Mouse (Mus musculus) brain, embryonic 14.5 days (tissue): ENCODE measurements at regions not wholly inside any gene's neighbourhood (a gene's known extent, or its start where the extent isn't known, plus 50 kb on each side); places are given as distances from the start of the nearest gene placed in this dataset.

ENCODE experiments used
- CTCF ChIP-seq: fragments of 200-500 bp; IDR thresholded peaks from 2 replicates; pipeline ENCODE4 v1.5.1; 2012; ENCODE audit warnings: inconsistent platforms, mild to moderate bottlenecking, moderate library complexity, borderline replicate concordance; ENCODE audit not compliant: insufficient read depth, insufficient read length; ENCODE audit errors: extremely low read depth
- POLR2A ChIP-seq: fragments of 200-500 bp; IDR thresholded peaks from 2 replicates; pipeline ENCODE4 v1.6.1; 2012; ENCODE audit warnings: mild to moderate bottlenecking, inconsistent platforms, borderline replicate concordance; ENCODE audit not compliant: poor library complexity, insufficient read depth, insufficient read length, severe bottlenecking; ENCODE audit errors: extremely low read depth

- TF ChIP-seq CTCF (no peak), POLR2A (no peak)
Measured at GRCm38 (mm10) chr10:67760424-67760823, 152.0 kb downstream of the Zfp365 start.
